Mouse (Mus musculus): ENCODE measurements around the gene Mgmt. TPM values are rescaled to one million over a fixed set of nuclear protein-coding genes. Genes with fewer than 3 reads are reported as not detected.

The Mgmt gene
- polyA plus RNA-seq, 1 experiment from 2014 or later, result 1.6 TPM

GRCm38 (mm10) chr7:136930451-136930850 lies 36.0 kb downstream of the Mgmt start:
- H3K27ac ChIP-seq, result no peak overlapping the region
- no peak overlapping the region for H3K4me3 ChIP-seq (ENCODE audit: inconsistent target)
- H3K36me3 ChIP-seq (ENCODE audit: inconsistent target), result no peaks in the 10 kb centered on the region
- WGBS (ENCODE audit: missing documents), result 86% methylated on average over 3 of the region's 3 CpGs
- no peaks in the 10 kb centered on the region for H3K79me2 ChIP-seq (ENCODE audit: inconsistent target)

GRCm38 (mm10) chr7:136933367-136933766 lies 39.0 kb downstream of the Mgmt start:
- no peaks in the 10 kb centered on the region for H3K36me3 ChIP-seq (ENCODE audit: inconsistent target)
- 96% methylated on average over 3 of the region's 3 CpGs for WGBS (ENCODE audit: missing documents)
- no peaks in the 10 kb centered on the region for H3K79me2 ChIP-seq (ENCODE audit: inconsistent target)
- no peak overlapping the region for H3K4me3 ChIP-seq (ENCODE audit: inconsistent target)
- H3K27ac ChIP-seq, result no peak overlapping the region

GRCm38 (mm10) chr7:136934336-136934735 lies 39.9 kb downstream of the Mgmt start:
- H3K4me3 ChIP-seq (ENCODE audit: inconsistent target), result no peak overlapping the region
- WGBS (ENCODE audit: missing documents), result 88% methylated on average over 5 of the region's 5 CpGs
- no peak overlapping the region for H3K27ac ChIP-seq
- no peaks in the 10 kb centered on the region for H3K79me2 ChIP-seq (ENCODE audit: inconsistent target)
- no peaks in the 10 kb centered on the region for H3K36me3 ChIP-seq (ENCODE audit: inconsistent target)

- Histone ChIP-seq H3K27ac (no peak overlapping the region), H3K79me2 (ENCODE audit: inconsistent target) (no peaks in the 10 kb centered on the region), H3K36me3 (ENCODE audit: inconsistent target) (no peaks in the 10 kb centered on the region), H3K4me3 (ENCODE audit: inconsistent target) (no peak overlapping the region)
- WGBS (ENCODE audit: missing documents), result 92% methylated on average over 7 of the region's 7 CpGs
Measured at GRCm38 (mm10) chr7:136934784-136935183, 40.4 kb downstream of the Mgmt start.

- Histone ChIP-seq H3K36me3 (ENCODE audit: inconsistent target) (no peaks in the 10 kb centered on the region), H3K27ac (no peak overlapping the region), H3K4me3 (ENCODE audit: inconsistent target) (no peak overlapping the region), H3K79me2 (ENCODE audit: inconsistent target) (no peaks in the 10 kb centered on the region)
- 97% methylated on average over 3 of the region's 4 CpGs for WGBS (ENCODE audit: missing documents)
Measured at GRCm38 (mm10) chr7:136938371-136938770, 44.0 kb downstream of the Mgmt start.

- Histone ChIP-seq H3K4me3 (ENCODE audit: inconsistent target) (no peak overlapping the region), H3K27ac (no peak overlapping the region), H3K36me3 (ENCODE audit: inconsistent target) (no peaks in the 10 kb centered on the region), H3K79me2 (ENCODE audit: inconsistent target) (no peaks in the 10 kb centered on the region)
- WGBS (ENCODE audit: missing documents), result 97% methylated on average over 2 of the region's 2 CpGs
Measured at GRCm38 (mm10) chr7:136942414-136942813, 48.0 kb downstream of the Mgmt start.

- Histone ChIP-seq H3K4me3 (ENCODE audit: inconsistent target) (no peak overlapping the region), H3K79me2 (ENCODE audit: inconsistent target) (no peaks in the 10 kb centered on the region), H3K36me3 (ENCODE audit: inconsistent target) (no peaks in the 10 kb centered on the region), H3K27ac (no peak overlapping the region)
- WGBS (ENCODE audit: missing documents), result 93% methylated on average over 5 of the region's 5 CpGs
Measured at GRCm38 (mm10) chr7:136943886-136944285, 49.5 kb downstream of the Mgmt start.

GRCm38 (mm10) chr7:136945697-136946096 lies 51.3 kb downstream of the Mgmt start:
- H3K36me3 ChIP-seq (ENCODE audit: inconsistent target), result no peaks in the 10 kb centered on the region
- H3K27ac ChIP-seq, result no peak overlapping the region
- no peak overlapping the region for H3K4me3 ChIP-seq (ENCODE audit: inconsistent target)
- WGBS (ENCODE audit: missing documents), result 90% methylated on average over 10 of the region's 10 CpGs
- H3K79me2 ChIP-seq (ENCODE audit: inconsistent target), result no peaks in the 10 kb centered on the region

GRCm38 (mm10) chr7:136946131-136946530 lies 51.7 kb downstream of the Mgmt start:
- Histone ChIP-seq H3K4me3 (ENCODE audit: inconsistent target) (no peak overlapping the region), H3K36me3 (ENCODE audit: inconsistent target) (no peaks in the 10 kb centered on the region), H3K79me2 (ENCODE audit: inconsistent target) (no peaks in the 10 kb centered on the region), H3K27ac (no peak overlapping the region)
- WGBS (ENCODE audit: missing documents), result 98% methylated on average over 9 of the region's 9 CpGs

GRCm38 (mm10) chr7:136948275-136948810 lies 53.9 kb downstream of the Mgmt start:
- Histone ChIP-seq H3K36me3 (ENCODE audit: inconsistent target) (no peaks in the 10 kb centered on the region), H3K27ac (no peak overlapping the region), H3K79me2 (ENCODE audit: inconsistent target) (no peaks in the 10 kb centered on the region), H3K4me3 (ENCODE audit: inconsistent target) (no peak overlapping the region)
- WGBS (ENCODE audit: missing documents), result 94% methylated on average over 6 of the region's 6 CpGs

- Histone ChIP-seq H3K36me3 (ENCODE audit: inconsistent target) (no peaks in the 10 kb centered on the region), H3K4me3 (ENCODE audit: inconsistent target) (no peak overlapping the region), H3K27ac (no peak overlapping the region), H3K79me2 (ENCODE audit: inconsistent target) (no peaks in the 10 kb centered on the region)
- 78% methylated on average over 7 of the region's 7 CpGs for WGBS (ENCODE audit: missing documents)
Measured at GRCm38 (mm10) chr7:136952608-136953007, 58.2 kb downstream of the Mgmt start.

GRCm38 (mm10) chr7:136953251-136953650 lies 58.8 kb downstream of the Mgmt start:
- H3K79me2 ChIP-seq (ENCODE audit: inconsistent target), result no peaks in the 10 kb centered on the region
- 84% methylated on average over 3 of the region's 3 CpGs for WGBS (ENCODE audit: missing documents)

GRCm38 (mm10) chr7:136972361-136972760 lies 77.9 kb downstream of the Mgmt start:
- no peaks in the 10 kb centered on the region for H3K36me3 ChIP-seq (ENCODE audit: inconsistent target)
- WGBS (ENCODE audit: missing documents), result 95% methylated on average over 7 of the region's 7 CpGs
- H3K4me3 ChIP-seq (ENCODE audit: inconsistent target), result no peak overlapping the region
- H3K27ac ChIP-seq, result no peak overlapping the region
- no peaks in the 10 kb centered on the region for H3K79me2 ChIP-seq (ENCODE audit: inconsistent target)

More at GRCm38 (mm10) chr7:136953251-136953650, 58.8 kb downstream of the Mgmt start:
- Histone ChIP-seq H3K36me3 (ENCODE audit: inconsistent target) (no peaks in the 10 kb centered on the region), H3K27ac (no peak overlapping the region), H3K4me3 (ENCODE audit: inconsistent target) (no peak overlapping the region)

- WGBS (ENCODE audit: missing documents), result 94% methylated on average over 5 of the region's 5 CpGs
- no peaks in the 10 kb centered on the region for H3K79me2 ChIP-seq (ENCODE audit: inconsistent target)
- no peak overlapping the region for H3K27ac ChIP-seq
- no peak overlapping the region for H3K4me3 ChIP-seq (ENCODE audit: inconsistent target)
- H3K36me3 ChIP-seq (ENCODE audit: inconsistent target), result no peaks in the 10 kb centered on the region
Measured at GRCm38 (mm10) chr7:136975001-136975400, 80.6 kb downstream of the Mgmt start.

- H3K79me2 ChIP-seq (ENCODE audit: inconsistent target), result no peaks in the 10 kb centered on the region
- H3K4me3 ChIP-seq (ENCODE audit: inconsistent target), result no peak overlapping the region
- no peak overlapping the region for H3K27ac ChIP-seq
- H3K36me3 ChIP-seq (ENCODE audit: inconsistent target), result no peaks in the 10 kb centered on the region
- 97% methylated on average over 13 of the region's 15 CpGs for WGBS (ENCODE audit: missing documents)
Measured at GRCm38 (mm10) chr7:136997456-136997855, 103.0 kb downstream of the Mgmt start.

- WGBS (ENCODE audit: missing documents), result 94% methylated on average over 11 of the region's 11 CpGs
Measured at GRCm38 (mm10) chr7:137000703-137001102, 106.3 kb downstream of the Mgmt start.

More at GRCm38 (mm10) chr7:137000703-137001102, 106.3 kb downstream of the Mgmt start:
- Histone ChIP-seq H3K27ac (no peak overlapping the region), H3K36me3 (ENCODE audit: inconsistent target) (no peaks in the 10 kb centered on the region), H3K4me3 (ENCODE audit: inconsistent target) (no peak overlapping the region), H3K79me2 (ENCODE audit: inconsistent target) (no peaks in the 10 kb centered on the region)

Measured in macrophage (primary cell).